Comparison of ENCODE assay signal across 7 mouse cellular contexts in genomic region chr9:85843891-85844646, GRCm38 (mm10). TPM values are rescaled to one million over a fixed set of nuclear protein-coding genes. Genes with fewer than 3 reads are reported as not detected.
DNase-seq lines count a peak whose midpoint lies in the region; ATAC-seq and TF ChIP-seq lines count a peak whose summit lies in the region.

No protein-coding gene starts in this region.

- H3K27ac ChIP-seq in left cerebral cortex, adult 2 months = no peak overlapping the region
- peak overlapping the region; percentile 97; the same call in 1 of the 2 replicates for H3K27ac ChIP-seq in embryonic fibroblast, embryonic 13.5 days (ENCODE audit: insufficient read depth, low read length)
- H3K27ac ChIP-seq in neural tube, embryonic 14.5 days (ENCODE audit: low read depth, low read length) = no peak overlapping the region; the same call in 1 of the 2 replicates

- no peaks in the 10 kb centered on the region for H3K36me3 ChIP-seq in neural tube, embryonic 14.5 days (ENCODE audit: control insufficient read depth, insufficient read depth, low read length)

- WGBS in neural tube, embryonic 14.5 days = 2% methylated on average over 77 of the region's 80 CpGs

- H3K4me1 ChIP-seq in embryonic fibroblast, embryonic 13.5 days (ENCODE audit: control insufficient read depth, insufficient read depth, low read length) = 0 out of 2 replicates have a peak, but pooled peaks cover 2% of the 10 kb centered on the region
- H3K4me1 ChIP-seq in neural tube, embryonic 14.5 days (ENCODE audit: control insufficient read depth, insufficient read depth, low read length) = peaks cover 12% of the 10 kb centered on the region; the same call in 1 of the 2 replicates

- peak overlapping the region; percentile 66 for H3K9ac ChIP-seq in neural tube, embryonic 14.5 days (replicated peaks; ENCODE audit: low read depth, low read length)

- H3K9me3 ChIP-seq in neural tube, embryonic 14.5 days (ENCODE audit: control insufficient read depth, low read length) = no peaks in the 10 kb centered on the region

- DNase-seq in left cerebral cortex, adult 2 months (ENCODE audit: extremely low spot score in 1 of 2, low spot score in 2 of 2) = peak in 1 of 2 experiments; percentile 12
- no peak for DNase-seq in left cerebral cortex, adult 18-20 months (ENCODE audit: low spot score in 2 of 2)
- DNase-seq in ZHBTc4 (ENCODE audit: low read depth, low spot score) = peak; percentile 63
- peak; percentile 34 to 59 for DNase-seq in kidney, postnatal 4 days
- no peak for DNase-seq in spleen, adult 18-20 months

- no peak for TF ChIP-seq CTCF in left cerebral cortex, adult 2 months (IDR thresholded peaks at IDR 0.05)
- no peak for TF ChIP-seq CTCF in embryonic fibroblast, embryonic 13.5 days (IDR thresholded peaks at IDR 0.05; ENCODE audit: borderline replicate concordance, insufficient read depth, low read length)

- intact Hi-C loops in left cerebral cortex, adult 2 months (cut with DNase I) = loop anchor here (2.0 kb wide), 1 partner anchor 605 kb away; no protein-coding TSS in a partner anchor

- peak overlapping the region; percentile 91 for H3K4me2 ChIP-seq in neural tube, embryonic 14.5 days (ENCODE audit: low read depth, low read length)

- no peak for TF ChIP-seq POLR2A in embryonic fibroblast, embryonic 13.5 days (IDR thresholded peaks at IDR 0.05; ENCODE audit: low read depth, low read length)

- no peaks in the 10 kb centered on the region for H3K27me3 ChIP-seq in neural tube, embryonic 14.5 days (ENCODE audit: control insufficient read depth, insufficient read depth, low read length)

- H3K4me3 ChIP-seq in left cerebral cortex, adult 2 months = peak overlapping the region; percentile 69
- peak overlapping the region; percentile 74 for H3K4me3 ChIP-seq in embryonic fibroblast, embryonic 13.5 days (ENCODE audit: insufficient read depth, low read length)
- peak overlapping the region; percentile 56 for H3K4me3 ChIP-seq in neural tube, embryonic 14.5 days (ENCODE audit: low read depth, low read length)

- peak; percentile 54 for ATAC-seq in neural tube, embryonic 14.5 days (ENCODE audit: low read depth)

RNA-seq across cellular contexts. Expression of gene Tpbg, which starts 1.9 kb away (rescaled TPM):
- total RNA-seq in left cerebral cortex, adult 2 months (2021) = 10 to 100 TPM; 18.0 to 24.6 TPM
- total RNA-seq in left cerebral cortex, adult 18-20 months (2021) = 10 to 100 TPM; 18.7 to 23.6 TPM
- 42.1 and 46.2 TPM in 2 replicates for polyA plus RNA-seq in embryonic fibroblast, embryonic 13.5 days (2011; ENCODE audit: insufficient read length, low read depth, missing spikeins)
- 22.0 and 25.1 TPM in 2 replicates for polyA plus RNA-seq in neural tube, embryonic 14.5 days (2014; fragmentation: Nextera tagmentation; extraction: Ambion mirVana)

Comparison
In these comparisons a context has a peak if more than half of its experiments do, and no peak if none do; other contexts are left out.
1. DNase-seq: peak in ZHBTc4 (single experiment) and kidney, postnatal 4 days (2 of 2); none in left cerebral cortex, adult 18-20 months (0 of 2) and spleen, adult 18-20 months (0 of 2).
2. Peak in every context shown above with its lines, with median percentiles within 50 percentile points of each other: H3K4me3 ChIP-seq.